Mouse (Mus musculus) MEL (cell line): ENCODE measurements at regions not wholly inside any gene's neighbourhood (a gene's known extent, or its start where the extent isn't known, plus 50 kb on each side); places are given as distances from the start of the nearest gene placed in this dataset.

Experiments
- CTCF ChIP-seq, 3 experiments: IDR thresholded peaks in 2 of 3; conservative IDR thresholded peaks in 1 of 3; 2 replicates each; pipeline ENCODE4 v1.5.1; 2011 to 2012; ENCODE audit warnings: low read length in 3 of 3, low read depth in 2 of 3, mild to moderate bottlenecking in 2 of 3, improper control_type of control experiment in 1 of 3, inconsistent platforms in 1 of 3, mixed read lengths in 1 of 3, moderate library complexity in 1 of 3; ENCODE audit not compliant: control insufficient read depth in 1 of 3, insufficient read depth in 1 of 3, poor library complexity in 1 of 3, severe bottlenecking in 1 of 3
- E2F4 ChIP-seq: IDR thresholded peaks from 2 replicates; pipeline ENCODE4 v1.6.1; 2011; ENCODE audit warnings: low read depth, low read length, improper control_type of control experiment, borderline replicate concordance
- HCFC1 ChIP-seq: IDR thresholded peaks from 2 replicates; pipeline ENCODE4 v1.6.1; 2012; ENCODE audit warnings: low read depth, mild to moderate bottlenecking, inconsistent platforms, low read length, improper control_type of control experiment, moderate library complexity
- JUND ChIP-seq: IDR thresholded peaks from 2 replicates; pipeline ENCODE4 v1.6.1; 2011; ENCODE audit warnings: low read depth, mild to moderate bottlenecking, improper control_type of control experiment, low read length
- POLR2A ChIP-seq, 2 experiments: IDR thresholded peaks; 2 replicates each; pipeline ENCODE4 v1.6.1; 2011 to 2012; ENCODE audit warnings: low read length in 2 of 2, mild to moderate bottlenecking in 2 of 2, control low read depth in 1 of 2, improper control_type of control experiment in 1 of 2, low read depth in 1 of 2, moderate library complexity in 1 of 2; ENCODE audit not compliant: control insufficient read depth in 1 of 2, insufficient read depth in 1 of 2, poor library complexity in 1 of 2
- ZNF384 ChIP-seq: IDR thresholded peaks from 2 replicates; pipeline ENCODE4 v1.6.1; 2012; ENCODE audit warnings: low read depth, mild to moderate bottlenecking, inconsistent platforms, low read length, improper control_type of control experiment

- TF ChIP-seq JUND (no peak), CTCF (IDR thresholded peaks at IDR 0.05 in 2 of 3, conservative IDR thresholded peaks at IDR 0.05 in 1 of 3; ENCODE audit: control insufficient read depth in 1 of 3, insufficient read depth in 1 of 3, low read depth in 2 of 3, low read length in 3 of 3, poor library complexity in 1 of 3, severe bottlenecking in 1 of 3) (no peak), ZNF384 (no peak), POLR2A (IDR thresholded peaks at IDR 0.05; ENCODE audit: control insufficient read depth in 1 of 2, insufficient read depth in 1 of 2, low read depth in 1 of 2, low read length in 2 of 2, poor library complexity in 1 of 2) (no peak), HCFC1 (no peak), E2F4 (no peak)
Observed at GRCm38 (mm10) chr8:39912926-39913325, 762.0 kb upstream of the Adam24 start.
